Mouse (Mus musculus) gastrocnemius, adult 2 months (tissue): ENCODE results near the gene Mrpl12. TPM values are rescaled to one million over a fixed set of nuclear protein-coding genes. Genes with fewer than 3 reads are reported as not detected.
A peak's percentile ranks its signal among the peaks of the same experiment; 100 is the strongest.

ENCODE experiments used
- DNase-seq: peaks from one replicate; pipeline ENCODE4 v3.0.0; 2022
- H3K27ac ChIP-seq: fragments of 200-600 bp; 2 replicates; pipeline ENCODE4 v1.8.1; 2022; ENCODE audit warnings: mild to moderate bottlenecking
- H3K4me3 ChIP-seq: fragments of 200-600 bp; 2 replicates; pipeline ENCODE4 v1.8.1; 2022; ENCODE audit warnings: mild to moderate bottlenecking, moderate library complexity
- CTCF ChIP-seq: fragments of 200-600 bp; IDR thresholded peaks from 2 replicates; pipeline ENCODE4 v1.8.1; 2022; ENCODE audit warnings: antibody characterized with exemption, mild to moderate bottlenecking, moderate library complexity
- intact Hi-C: fragments of 180-260 bp; cut with DNase I; formaldehyde crosslinking; loops from one replicate; pipeline ENCODE4 v1.15.1; 2025
- long read RNA-seq, 2 experiments: library from polyadenylated mRNA; stranded (forward); transcript quantifications; one replicate each; pipeline ENCODE4 v2.0.0; 2021
- total RNA-seq, 2 experiments: library from RNA; stranded (reverse); gene quantifications; 2 replicates each; pipeline ENCODE4 v1.2.3; 2021

The Mrpl12 gene
- 100 to 1,000 TPM; 120 to 177 TPM for total RNA-seq
- long read RNA-seq, experiment 1, transcript Mrpl12-201 (5 exons, 1,316 nt): major isoform, 164 of 175 reads
- long read RNA-seq, experiment 1, partial matches to known transcripts: 1 of 175 reads
- long read RNA-seq, experiment 1, other reads (novel, unspliced or antisense): 10 of 175 reads
- long read RNA-seq, experiment 2, transcript Mrpl12-201 (5 exons, 1,316 nt): major isoform, 173 of 182 reads
- long read RNA-seq, experiment 2, partial matches to known transcripts: 0 of 182 reads
- long read RNA-seq, experiment 2, other reads (novel, unspliced or antisense): 9 of 182 reads

GRCm38 (mm10) chr11:120484265-120484981 is at the start of gene Mrpl12:
Gene Mrpl12, plus strand, starts transcription at chr11:120484613.
- intact Hi-C loops: no loop called here
- peak within 1 kb of the TSS; percentile 98 for H3K27ac ChIP-seq
- no peak for TF ChIP-seq CTCF
- peak; percentile 93 for DNase-seq
- H3K4me3 ChIP-seq: peak within 1 kb of the TSS; percentile 93

GRCm38 (mm10) chr11:120437152-120437856 is 47.1 kb upstream of the Mrpl12 start, which contains the start of gene Nploc4:
Gene Nploc4, minus strand, starts transcription at chr11:120437708.
- Histone ChIP-seq H3K27ac (peak within 1 kb of the TSS; percentile 95), H3K4me3 (peak within 1 kb of the TSS; percentile 97)
- peak; percentile 93 for DNase-seq
- intact Hi-C loops: no loop called here
- TF ChIP-seq CTCF: peak; percentile 29; the same call in 1 of the 2 replicates

- Histone ChIP-seq H3K4me3 (peak overlapping the region; percentile 97), H3K27ac (peak overlapping the region; percentile 95)
- intact Hi-C loops: no loop called here
- no peak for DNase-seq
- TF ChIP-seq CTCF: no peak
Observed at GRCm38 (mm10) chr11:120437857-120438385, 46.5 kb upstream of the Mrpl12 start.

- H3K27ac ChIP-seq: no peak within 1 kb of the TSS
- no peak for DNase-seq
- TF ChIP-seq CTCF: no peak
- no peak within 1 kb of the TSS for H3K4me3 ChIP-seq
- intact Hi-C loops: no loop called here
Observed at GRCm38 (mm10) chr11:120442344-120442743, 42.1 kb upstream of the Mrpl12 start, which contains the start of gene Tspan10. Gene Tspan10, plus strand, starts transcription at chr11:120442644.

- DNase-seq: no peak
- Histone ChIP-seq H3K4me3 (no peak overlapping the region), H3K27ac (no peak overlapping the region)
- no peak for TF ChIP-seq CTCF
- intact Hi-C loops: no loop called here
Observed at GRCm38 (mm10) chr11:120442765-120443280, 41.6 kb upstream of the Mrpl12 start.

- TF ChIP-seq CTCF: no peak
- Histone ChIP-seq H3K27ac (no peak overlapping the region), H3K4me3 (no peak overlapping the region)
- intact Hi-C loops: no loop called here
- no peak for DNase-seq
Observed at GRCm38 (mm10) chr11:120444106-120444505, 40.3 kb upstream of the Mrpl12 start.

- intact Hi-C loops: no loop called here
- H3K4me3 ChIP-seq: no peak overlapping the region
- no peak for TF ChIP-seq CTCF
Observed at GRCm38 (mm10) chr11:120445475-120445874, 38.9 kb upstream of the Mrpl12 start.

GRCm38 (mm10) chr11:120447179-120447578 is 37.2 kb upstream of the Mrpl12 start:
- H3K4me3 ChIP-seq: no peak overlapping the region
- no peak for TF ChIP-seq CTCF
- intact Hi-C loops: no loop called here
- DNase-seq: no peak
- no peak overlapping the region for H3K27ac ChIP-seq

More at GRCm38 (mm10) chr11:120445475-120445874, 38.9 kb upstream of the Mrpl12 start:
- no peak for DNase-seq
- no peak overlapping the region for H3K27ac ChIP-seq

GRCm38 (mm10) chr11:120452246-120452645 is 32.2 kb upstream of the Mrpl12 start:
- H3K4me3 ChIP-seq: no peak overlapping the region
- DNase-seq: no peak
- no peak overlapping the region for H3K27ac ChIP-seq
- intact Hi-C loops: no loop called here
- TF ChIP-seq CTCF: no peak

- intact Hi-C loops: no loop called here
Observed at GRCm38 (mm10) chr11:120453306-120453705, 31.1 kb upstream of the Mrpl12 start, which contains the start of gene Pde6g. Gene Pde6g, minus strand, starts transcription at chr11:120453500.

GRCm38 (mm10) chr11:120454965-120455364 is 29.4 kb upstream of the Mrpl12 start:
- intact Hi-C loops: no loop called here
- no peak for TF ChIP-seq CTCF
- peak; percentile 4 for DNase-seq
- Histone ChIP-seq H3K4me3 (no peak overlapping the region), H3K27ac (no peak overlapping the region)

More at GRCm38 (mm10) chr11:120453306-120453705, 31.1 kb upstream of the Mrpl12 start, which contains the start of gene Pde6g:
- no peak for DNase-seq
- no peak for TF ChIP-seq CTCF
- Histone ChIP-seq H3K4me3 (no peak within 1 kb of the TSS), H3K27ac (no peak within 1 kb of the TSS)

GRCm38 (mm10) chr11:120455413-120455812 is 29.0 kb upstream of the Mrpl12 start:
- peak; percentile 6 for DNase-seq
- no peak overlapping the region for H3K4me3 ChIP-seq
- intact Hi-C loops: no loop called here
- no peak for TF ChIP-seq CTCF
- no peak overlapping the region for H3K27ac ChIP-seq
